Mouse (Mus musculus): ENCODE results near the gene Dgkh.
"Not testable (repeated sequence)": the region's sequence is repeated elsewhere in the genome, so short reads cannot be mapped to it uniquely, and the experiment has no call there.

Gene Dgkh

GRCm38 (mm10) chr14:78627516-78628275, 104.9 kb downstream of the Dgkh start:
- in situ Hi-C loops (cut with MboI), result no loop called here

- in situ Hi-C loops (cut with MboI), result no loop called here
These were observed 113.7 kb downstream of the Dgkh start for GRCm38 (mm10) chr14:78618883-78619295.

GRCm38 (mm10) chr14:78613569-78613968, 119.0 kb downstream of the Dgkh start:
- in situ Hi-C loops (cut with MboI), result no loop called here

GRCm38 (mm10) chr14:78612111-78612788, 120.3 kb downstream of the Dgkh start:
- in situ Hi-C loops (cut with MboI), result no loop called here

- in situ Hi-C loops (cut with MboI), result no loop called here
These were observed 137.7 kb downstream of the Dgkh start for GRCm38 (mm10) chr14:78594916-78595315.

- in situ Hi-C loops (cut with MboI), result no loop called here
These were observed 139.6 kb downstream of the Dgkh start for GRCm38 (mm10) chr14:78592965-78593364.

- in situ Hi-C loops (cut with MboI), result no loop called here
These were observed 142.2 kb downstream of the Dgkh start for GRCm38 (mm10) chr14:78590335-78590734.

- in situ Hi-C loops (cut with MboI), result no loop called here
These were observed 148.4 kb downstream of the Dgkh start for GRCm38 (mm10) chr14:78584222-78584621.

GRCm38 (mm10) chr14:78583168-78583567, 149.4 kb downstream of the Dgkh start:
- in situ Hi-C loops (cut with MboI), result no loop called here

- in situ Hi-C loops (cut with MboI), result no loop called here
These were observed 156.7 kb downstream of the Dgkh start for GRCm38 (mm10) chr14:78575899-78576298.

GRCm38 (mm10) chr14:78568410-78568809, 164.2 kb downstream of the Dgkh start:
- in situ Hi-C loops (cut with MboI), result no loop called here

GRCm38 (mm10) chr14:78566431-78566830, 166.1 kb downstream of the Dgkh start:
- in situ Hi-C loops (cut with MboI), result no loop called here

GRCm38 (mm10) chr14:78564292-78564691, 168.3 kb downstream of the Dgkh start:
- in situ Hi-C loops (cut with MboI), result no loop called here

GRCm38 (mm10) chr14:78563211-78563610, 169.4 kb downstream of the Dgkh start:
- in situ Hi-C loops (cut with MboI), result no loop called here

- in situ Hi-C loops (cut with MboI), result no loop called here
These were observed 170.5 kb downstream of the Dgkh start for GRCm38 (mm10) chr14:78562121-78562520.

GRCm38 (mm10) chr14:78559042-78559441, 173.5 kb downstream of the Dgkh start:
- in situ Hi-C loops (cut with MboI), result no loop called here

GRCm38 (mm10) chr14:78554830-78555229, 177.7 kb downstream of the Dgkh start:
- in situ Hi-C loops (cut with MboI), result not testable (repeated sequence)

GRCm38 (mm10) chr14:78553661-78554060, 178.9 kb downstream of the Dgkh start:
- in situ Hi-C loops (cut with MboI), result no loop called here

GRCm38 (mm10) chr14:78548807-78549206, 183.8 kb downstream of the Dgkh start:
- in situ Hi-C loops (cut with MboI), result no loop called here

GRCm38 (mm10) chr14:78541319-78541718, 191.3 kb downstream of the Dgkh start:
- in situ Hi-C loops (cut with MboI), result no loop called here

GRCm38 (mm10) chr14:78539821-78540220, 192.8 kb downstream of the Dgkh start:
- in situ Hi-C loops (cut with MboI), result no loop called here

- in situ Hi-C loops (cut with MboI), result no loop called here
These were observed 193.8 kb downstream of the Dgkh start for GRCm38 (mm10) chr14:78538572-78539320.

GRCm38 (mm10) chr14:78537551-78537950, 195.0 kb downstream of the Dgkh start:
- in situ Hi-C loops (cut with MboI), result no loop called here

All from mature B cell (primary cell).